Mouse (Mus musculus) bone marrow, adult 2 months (tissue): ENCODE measurements around the gene AC131692.1.

Experiments used
- CTCF ChIP-seq: fragments of 200-500 bp; IDR thresholded peaks from 2 replicates; pipeline ENCODE4 v1.5.1; 2011; ENCODE audit warnings: low read length, control low read depth; ENCODE audit not compliant: control insufficient read depth, insufficient read depth
- POLR2A ChIP-seq: fragments of 200-500 bp; IDR thresholded peaks from 2 replicates; pipeline ENCODE4 v1.6.1; 2011; ENCODE audit warnings: low read depth, mild to moderate bottlenecking, control low read depth, low read length, borderline replicate concordance; ENCODE audit not compliant: control insufficient read depth

- TF ChIP-seq CTCF (no peak), POLR2A (no peak)
These were observed 31.1 kb upstream of the AC131692.1 start for GRCm38 (mm10) chr19:6063081-6063480.
